Mouse (Mus musculus): ENCODE measurements around the gene Tmem136. TPM values are rescaled to one million over a fixed set of nuclear protein-coding genes. Genes with fewer than 3 reads are reported as not detected.

The Tmem136 gene
- total RNA-seq, 2 experiments from 2014 or later, result 0.76 to 3.4 TPM

- no peak for ATAC-seq (replicated peaks; ENCODE audit: low FRiP score, low TSS enrichment, poor library complexity, severe bottlenecking)
Observed at GRCm38 (mm10) chr9:43110286-43110980, 5.9 kb downstream of the Tmem136 start.

GRCm38 (mm10) chr9:43109125-43109524 is 7.2 kb downstream of the Tmem136 start:
- ATAC-seq (replicated peaks; ENCODE audit: low FRiP score, low TSS enrichment, poor library complexity, severe bottlenecking), result no peak

- ATAC-seq (replicated peaks; ENCODE audit: low FRiP score, low TSS enrichment, poor library complexity, severe bottlenecking), result no peak
Observed at GRCm38 (mm10) chr9:43108721-43109120, 7.6 kb downstream of the Tmem136 start.

- no peak for ATAC-seq (replicated peaks; ENCODE audit: low FRiP score, low TSS enrichment, poor library complexity, severe bottlenecking)
Observed at GRCm38 (mm10) chr9:43108081-43108480, 8.3 kb downstream of the Tmem136 start.

- ATAC-seq (replicated peaks; ENCODE audit: low FRiP score, low TSS enrichment, poor library complexity, severe bottlenecking), result no peak
Observed at GRCm38 (mm10) chr9:43107555-43107954, 8.8 kb downstream of the Tmem136 start.

- ATAC-seq (replicated peaks; ENCODE audit: low FRiP score, low TSS enrichment, poor library complexity, severe bottlenecking), result no peak
Observed at GRCm38 (mm10) chr9:43107187-43107517, 9.2 kb downstream of the Tmem136 start, which contains the start of gene Arhgef12. Arhgef12 (minus strand) TSS chr9:43107239.

GRCm38 (mm10) chr9:43106426-43107186 is 9.8 kb downstream of the Tmem136 start:
- no peak for ATAC-seq (replicated peaks; ENCODE audit: low FRiP score, low TSS enrichment, poor library complexity, severe bottlenecking)

- peak; percentile 43 for ATAC-seq (replicated peaks; ENCODE audit: low FRiP score, low TSS enrichment, poor library complexity, severe bottlenecking)
Observed at GRCm38 (mm10) chr9:43105664-43106361, 10.6 kb downstream of the Tmem136 start.

GRCm38 (mm10) chr9:43104873-43105663 is 11.3 kb downstream of the Tmem136 start:
- ATAC-seq (replicated peaks; ENCODE audit: low FRiP score, low TSS enrichment, poor library complexity, severe bottlenecking), result no peak

GRCm38 (mm10) chr9:43104526-43104872 is 11.9 kb downstream of the Tmem136 start:
- no peak for ATAC-seq (replicated peaks; ENCODE audit: low FRiP score, low TSS enrichment, poor library complexity, severe bottlenecking)

GRCm38 (mm10) chr9:43103675-43104299 is 12.6 kb downstream of the Tmem136 start:
- ATAC-seq (replicated peaks; ENCODE audit: low FRiP score, low TSS enrichment, poor library complexity, severe bottlenecking), result no peak

GRCm38 (mm10) chr9:43102931-43103330 is 13.4 kb downstream of the Tmem136 start:
- ATAC-seq (replicated peaks; ENCODE audit: low FRiP score, low TSS enrichment, poor library complexity, severe bottlenecking), result no peak

- peak; percentile 90 for ATAC-seq (replicated peaks; ENCODE audit: low FRiP score, low TSS enrichment, poor library complexity, severe bottlenecking)
Observed at GRCm38 (mm10) chr9:43101936-43102595, 14.3 kb downstream of the Tmem136 start.

- ATAC-seq (replicated peaks; ENCODE audit: low FRiP score, low TSS enrichment, poor library complexity, severe bottlenecking), result no peak
Observed at GRCm38 (mm10) chr9:43098922-43099321, 17.4 kb downstream of the Tmem136 start.

GRCm38 (mm10) chr9:43097801-43098557 is 18.4 kb downstream of the Tmem136 start:
- no peak for ATAC-seq (replicated peaks; ENCODE audit: low FRiP score, low TSS enrichment, poor library complexity, severe bottlenecking)

GRCm38 (mm10) chr9:43096337-43096736 is 20.0 kb downstream of the Tmem136 start:
- ATAC-seq (replicated peaks; ENCODE audit: low FRiP score, low TSS enrichment, poor library complexity, severe bottlenecking), result peak; percentile 71

GRCm38 (mm10) chr9:43094828-43095227 is 21.5 kb downstream of the Tmem136 start:
- ATAC-seq (replicated peaks; ENCODE audit: low FRiP score, low TSS enrichment, poor library complexity, severe bottlenecking), result no peak

GRCm38 (mm10) chr9:43093803-43094202 is 22.6 kb downstream of the Tmem136 start:
- no peak for ATAC-seq (replicated peaks; ENCODE audit: low FRiP score, low TSS enrichment, poor library complexity, severe bottlenecking)

Data from megakaryocyte-erythroid progenitor cell, adult 5-6 weeks (primary cell).